In the genomic region with DNA sequence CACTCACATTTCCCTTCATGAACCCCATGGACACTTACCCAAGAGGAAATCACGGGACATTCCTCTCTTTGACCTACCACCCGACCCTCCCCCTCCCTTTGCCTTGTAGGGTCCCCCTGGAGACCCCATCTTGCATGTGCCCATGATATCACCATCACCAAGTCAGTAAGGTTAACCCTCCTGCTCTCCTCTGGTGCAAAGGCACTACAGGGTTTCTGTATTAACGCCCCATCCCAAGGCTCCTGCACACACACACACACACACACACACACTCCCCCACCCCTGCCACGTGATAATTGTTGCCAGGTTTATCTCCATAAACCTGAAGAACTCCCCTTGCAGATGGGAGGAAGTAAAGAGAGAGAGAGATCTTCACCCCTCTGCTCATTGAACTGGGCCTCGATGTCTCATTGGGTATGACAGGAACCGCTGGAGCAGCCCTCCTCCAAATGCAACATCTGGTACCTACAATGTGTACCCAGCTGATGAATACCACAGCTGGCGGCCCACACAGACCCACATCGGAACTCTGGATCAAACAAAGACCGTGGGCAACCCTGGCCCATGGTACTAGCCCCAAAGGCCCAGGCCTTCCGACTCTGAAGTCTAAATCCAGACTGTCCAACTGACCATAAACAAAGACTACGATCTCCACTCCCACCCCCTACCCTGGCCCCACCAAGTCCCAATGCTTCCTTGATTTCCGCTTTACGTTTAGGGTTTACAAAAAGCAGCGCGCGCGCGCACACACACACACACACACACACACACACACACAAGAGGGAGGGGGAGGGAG, we compare ENCODE assay signal across 8 mouse cellular contexts. TPM values are rescaled to one million over a fixed set of nuclear protein-coding genes. Genes with fewer than 3 reads are reported as not detected.
DNase-seq lines count a peak whose midpoint lies in the region; ATAC-seq and TF ChIP-seq lines count a peak whose summit lies in the region.

No protein-coding gene starts in this region.

- intact Hi-C loops in left cerebral cortex, postnatal 10 days (cut with DNase I) = no loop called here

- H3K4me1 ChIP-seq in lung, postnatal 0 days (ENCODE audit: insufficient read depth, low read depth, low read length) = no peaks in the 10 kb centered on the region; the same call in 1 of the 2 replicates
- peaks cover 11% of the 10 kb centered on the region for H3K4me1 ChIP-seq in forebrain, embryonic 12.5 days
- H3K4me1 ChIP-seq in liver, embryonic 11.5 days (replicated peaks; ENCODE audit: control insufficient read depth, insufficient read depth, low read length) = peaks cover 12% of the 10 kb centered on the region
- H3K4me1 ChIP-seq in stomach, embryonic 14.5 days (ENCODE audit: control insufficient read depth, insufficient read depth, low read length) = no peaks in the 10 kb centered on the region

- 23% methylated on average over 18 of the region's 18 CpGs for WGBS in lung, postnatal 0 days
- WGBS in forebrain, embryonic 12.5 days = 26% methylated on average over 18 of the region's 18 CpGs
- WGBS in liver, embryonic 11.5 days = 31% methylated on average over 18 of the region's 18 CpGs
- WGBS in stomach, embryonic 14.5 days = 25% methylated on average over 18 of the region's 18 CpGs

- no peak overlapping the region for H3K27ac ChIP-seq in lung, postnatal 0 days (ENCODE audit: low read length)
- peak overlapping the region; percentile 61 for H3K27ac ChIP-seq in forebrain, embryonic 12.5 days
- peak overlapping the region; percentile 57 for H3K27ac ChIP-seq in liver, embryonic 11.5 days (ENCODE audit: low read depth, low read length)
- no peak overlapping the region for H3K27ac ChIP-seq in stomach, embryonic 14.5 days (ENCODE audit: low read length)

- H3K9ac ChIP-seq in lung, postnatal 0 days (replicated peaks; ENCODE audit: low read depth) = no peak overlapping the region
- peak overlapping the region; percentile 54 for H3K9ac ChIP-seq in forebrain, embryonic 12.5 days
- peak overlapping the region; percentile 72 for H3K9ac ChIP-seq in liver, embryonic 11.5 days (ENCODE audit: low read depth, low read length)
- no peak overlapping the region for H3K9ac ChIP-seq in stomach, embryonic 14.5 days (replicated peaks; ENCODE audit: low read depth, low read length)

- H3K36me3 ChIP-seq in lung, postnatal 0 days (ENCODE audit: insufficient read depth, low read length) = no peaks in the 10 kb centered on the region
- H3K36me3 ChIP-seq in forebrain, embryonic 12.5 days (replicated peaks) = no peaks in the 10 kb centered on the region
- no peaks in the 10 kb centered on the region for H3K36me3 ChIP-seq in liver, embryonic 11.5 days (ENCODE audit: control insufficient read depth, insufficient read depth, low read length)
- H3K36me3 ChIP-seq in stomach, embryonic 14.5 days (ENCODE audit: control insufficient read depth, insufficient read depth, low read length) = no peaks in the 10 kb centered on the region

- no peak for TF ChIP-seq CTCF in lung, postnatal 0 days (IDR thresholded peaks at IDR 0.05)

- H3K9me3 ChIP-seq in lung, postnatal 0 days (ENCODE audit: low read length) = no peaks in the 10 kb centered on the region
- no peaks in the 10 kb centered on the region for H3K9me3 ChIP-seq in forebrain, embryonic 12.5 days
- no peaks in the 10 kb centered on the region for H3K9me3 ChIP-seq in liver, embryonic 11.5 days (ENCODE audit: control insufficient read depth, low read length)
- no peaks in the 10 kb centered on the region for H3K9me3 ChIP-seq in stomach, embryonic 14.5 days (ENCODE audit: control insufficient read depth, low read depth, low read length)

- no peak for TF ChIP-seq EP300 in lung, postnatal 0 days (IDR thresholded peaks at IDR 0.05)

- no peaks in the 10 kb centered on the region for H3K27me3 ChIP-seq in lung, postnatal 0 days (replicated peaks; ENCODE audit: insufficient read depth, low read length)
- no peaks in the 10 kb centered on the region for H3K27me3 ChIP-seq in forebrain, embryonic 12.5 days
- H3K27me3 ChIP-seq in liver, embryonic 11.5 days (replicated peaks; ENCODE audit: control insufficient read depth, insufficient read depth, low read length) = no peaks in the 10 kb centered on the region
- H3K27me3 ChIP-seq in stomach, embryonic 14.5 days (ENCODE audit: control insufficient read depth, insufficient read depth, low read length) = no peaks in the 10 kb centered on the region

- no peak for DNase-seq in lung, postnatal 0 days (ENCODE audit: low spot score)
- DNase-seq in lung, postnatal 36 days = no peak
- DNase-seq in liver, embryonic 11.5 days (ENCODE audit: low spot score) = no peak
- DNase-seq in gastrocnemius, postnatal 25 days = no peak
- no peak for DNase-seq in left cerebral cortex, postnatal 10 days (ENCODE audit: extremely low spot score in 1 of 2, low spot score in 2 of 2)
- DNase-seq in gastrocnemius, postnatal 10 days = no peak

- no peak for ATAC-seq in lung, postnatal 0 days
- ATAC-seq in forebrain, embryonic 12.5 days (ENCODE audit: low FRiP score) = peak; percentile 64
- peak; percentile 56 for ATAC-seq in liver, embryonic 11.5 days (replicated peaks; ENCODE audit: low FRiP score)
- no peak for ATAC-seq in stomach, embryonic 14.5 days (ENCODE audit: insufficient number of reproducible peaks, insufficient read depth, low FRiP score, low read depth)

- H3K4me3 ChIP-seq in lung, postnatal 0 days (ENCODE audit: low read depth, low read length) = peak overlapping the region; percentile 10; the same call in 1 of the 2 replicates
- peak overlapping the region; percentile 32 for H3K4me3 ChIP-seq in forebrain, embryonic 12.5 days (replicated peaks)
- H3K4me3 ChIP-seq in liver, embryonic 11.5 days (ENCODE audit: low read depth, low read length) = peak overlapping the region; percentile 49
- H3K4me3 ChIP-seq in stomach, embryonic 14.5 days (ENCODE audit: low read depth, low read length) = peak overlapping the region; percentile 23; the same call in 1 of the 2 replicates

- peak overlapping the region; percentile 43 for H3K4me2 ChIP-seq in lung, postnatal 0 days (replicated peaks; ENCODE audit: low read depth, low read length)
- peak overlapping the region; percentile 56 for H3K4me2 ChIP-seq in forebrain, embryonic 12.5 days
- H3K4me2 ChIP-seq in liver, embryonic 11.5 days = peak overlapping the region; percentile 75
- peak overlapping the region; percentile 43 for H3K4me2 ChIP-seq in stomach, embryonic 14.5 days (replicated peaks; ENCODE audit: low read depth, low read length)

RNA-seq across cellular contexts. Expression of gene Treml4, which starts 17.0 kb away (rescaled TPM):
- 2.2 and 2.8 TPM in 2 replicates for polyA plus RNA-seq in lung, postnatal 0 days (2015; fragmentation: Nextera tagmentation; extraction: Ambion mirVana)
- polyA plus RNA-seq in forebrain, embryonic 12.5 days (2016; fragmentation: Nextera tagmentation; extraction: Ambion mirVana) = 0.26 and 0.41 TPM in 2 replicates
- polyA plus RNA-seq in liver, embryonic 11.5 days (2014; fragmentation: Nextera tagmentation; extraction: Ambion mirVana) = 2.5 and 2.9 TPM in 2 replicates
- 0.34 and 0.69 TPM in 2 replicates for polyA plus RNA-seq in stomach, embryonic 14.5 days (2014; fragmentation: Nextera tagmentation; extraction: Ambion mirVana)
- total RNA-seq in gastrocnemius, postnatal 25 days (2021) = not detected
- not detected for total RNA-seq in left cerebral cortex, postnatal 10 days (2021)
- under 1 TPM in 1 of 2 experiments, not detected in 1; 0.36 TPM for total RNA-seq in gastrocnemius, postnatal 10 days (2021)

RNA-seq across cellular contexts. Expression of gene Treml2, which starts 18.2 kb away (rescaled TPM):
- polyA plus RNA-seq in lung, postnatal 0 days (2015; fragmentation: Nextera tagmentation; extraction: Ambion mirVana) = 0.40 and 0.54 TPM in 2 replicates
- 0.11 and 0.23 TPM in 2 replicates for polyA plus RNA-seq in forebrain, embryonic 12.5 days (2016; fragmentation: Nextera tagmentation; extraction: Ambion mirVana)
- 3.9 and 4.8 TPM in 2 replicates for polyA plus RNA-seq in liver, embryonic 11.5 days (2014; fragmentation: Nextera tagmentation; extraction: Ambion mirVana)
- 0.08 and 0.17 TPM in 2 replicates for polyA plus RNA-seq in stomach, embryonic 14.5 days (2014; fragmentation: Nextera tagmentation; extraction: Ambion mirVana)
- total RNA-seq in gastrocnemius, postnatal 25 days (2021) = under 1 TPM in 1 of 2 experiments, not detected in 1; 0.08 TPM
- under 1 TPM; 0.36 to 0.51 TPM for total RNA-seq in left cerebral cortex, postnatal 10 days (2021)
- total RNA-seq in gastrocnemius, postnatal 10 days (2021) = under 1 TPM in 1 of 2 experiments, not detected in 1; 0.18 TPM

RNA-seq across cellular contexts. Expression of gene Trem3, which starts 33.6 kb away (rescaled TPM):
- polyA plus RNA-seq in lung, postnatal 0 days (2015; fragmentation: Nextera tagmentation; extraction: Ambion mirVana) = 1.7 and 2.0 TPM in 2 replicates
- not detected in 2 replicates for polyA plus RNA-seq in forebrain, embryonic 12.5 days (2016; fragmentation: Nextera tagmentation; extraction: Ambion mirVana)
- polyA plus RNA-seq in liver, embryonic 11.5 days (2014; fragmentation: Nextera tagmentation; extraction: Ambion mirVana) = 1.4 and 1.9 TPM in 2 replicates
- polyA plus RNA-seq in stomach, embryonic 14.5 days (2014; fragmentation: Nextera tagmentation; extraction: Ambion mirVana) = not detected in 2 replicates
- not detected for total RNA-seq in gastrocnemius, postnatal 25 days (2021)
- 1 to 10 TPM in 1 of 2 experiments, under 1 TPM in 1; 0.85 to 1.2 TPM for total RNA-seq in left cerebral cortex, postnatal 10 days (2021)
- total RNA-seq in gastrocnemius, postnatal 10 days (2021) = under 1 TPM in 1 of 2 experiments, not detected in 1; 0.27 TPM

RNA-seq across cellular contexts. Expression of gene B430306N03Rik, which starts 34.8 kb away (rescaled TPM):
- 0.58 and 0.92 TPM in 2 replicates for polyA plus RNA-seq in lung, postnatal 0 days (2015; fragmentation: Nextera tagmentation; extraction: Ambion mirVana)
- polyA plus RNA-seq in forebrain, embryonic 12.5 days (2016; fragmentation: Nextera tagmentation; extraction: Ambion mirVana) = 0.13 TPM in 1 of 2 replicates, not detected in the other
- 1.6 and 1.7 TPM in 2 replicates for polyA plus RNA-seq in liver, embryonic 11.5 days (2014; fragmentation: Nextera tagmentation; extraction: Ambion mirVana)
- 0.51 and 0.59 TPM in 2 replicates for polyA plus RNA-seq in stomach, embryonic 14.5 days (2014; fragmentation: Nextera tagmentation; extraction: Ambion mirVana)
- not detected for total RNA-seq in gastrocnemius, postnatal 25 days (2021)
- not detected for total RNA-seq in left cerebral cortex, postnatal 10 days (2021)
- under 1 TPM; 0.05 to 0.34 TPM for total RNA-seq in gastrocnemius, postnatal 10 days (2021)

RNA-seq across cellular contexts. Expression of gene Trem1, which starts 48.6 kb away (rescaled TPM):
- polyA plus RNA-seq in lung, postnatal 0 days (2015; fragmentation: Nextera tagmentation; extraction: Ambion mirVana) = 1.4 and 1.7 TPM in 2 replicates
- 0.09 TPM in 1 of 2 replicates, not detected in the other for polyA plus RNA-seq in forebrain, embryonic 12.5 days (2016; fragmentation: Nextera tagmentation; extraction: Ambion mirVana)
- 0.36 and 0.89 TPM in 2 replicates for polyA plus RNA-seq in liver, embryonic 11.5 days (2014; fragmentation: Nextera tagmentation; extraction: Ambion mirVana)
- not detected in 2 replicates for polyA plus RNA-seq in stomach, embryonic 14.5 days (2014; fragmentation: Nextera tagmentation; extraction: Ambion mirVana)
- total RNA-seq in gastrocnemius, postnatal 25 days (2021) = not detected
- not detected for total RNA-seq in left cerebral cortex, postnatal 10 days (2021)
- total RNA-seq in gastrocnemius, postnatal 10 days (2021) = under 1 TPM in 1 of 2 experiments, not detected in 1; 0.11 TPM

Comparison
In these comparisons a context has a peak if more than half of its experiments do, and no peak if none do; other contexts are left out.
1. ATAC-seq: peak in forebrain, embryonic 12.5 days (single experiment) and liver, embryonic 11.5 days (single experiment); none in lung, postnatal 0 days (single experiment) and stomach, embryonic 14.5 days (single experiment).
2. H3K27ac ChIP-seq: peak in forebrain, embryonic 12.5 days (single experiment) and liver, embryonic 11.5 days (single experiment); none in lung, postnatal 0 days (single experiment) and stomach, embryonic 14.5 days (single experiment).
3. H3K9ac ChIP-seq: peak in forebrain, embryonic 12.5 days (single experiment) and liver, embryonic 11.5 days (single experiment); none in lung, postnatal 0 days (single experiment) and stomach, embryonic 14.5 days (single experiment).
4. Peak in every context shown above with its lines, with median percentiles within 50 percentile points of each other: H3K4me2 ChIP-seq and H3K4me3 ChIP-seq.